Mouse (Mus musculus): Measurements from ENCODE around the gene Tsc22d3. TPM values are rescaled to one million over a fixed set of nuclear protein-coding genes. Genes with fewer than 3 reads are reported as not detected.
A peak's percentile ranks its signal among the peaks of the same experiment; 100 is the strongest.

Tsc22d3 gene
- polyA plus RNA-seq, 1 experiment from 2014 or later = 80.3 TPM

GRCm38 (mm10) chrX:140535487-140535886, 65.0 kb downstream of the Tsc22d3 start:
- Histone ChIP-seq H3K27me3 (replicated peaks; ENCODE audit: control insufficient read depth, insufficient read depth, low read length) (0 out of 2 replicates have a peak, but pooled peaks cover 3% of the 10 kb centered on the region), H3K9me3 (ENCODE audit: control insufficient read depth) (no peaks in the 10 kb centered on the region), H3K9ac (ENCODE audit: low read depth, low read length) (no peak overlapping the region), H3K27ac (ENCODE audit: low read depth, low read length) (no peak overlapping the region), H3K36me3 (ENCODE audit: control insufficient read depth, insufficient read depth) (no peaks in the 10 kb centered on the region), H3K4me2 (replicated peaks; ENCODE audit: low read depth) (no peak overlapping the region), H3K4me1 (replicated peaks; ENCODE audit: control insufficient read depth, insufficient read depth, low read length) (0 out of 2 replicates have a peak, but pooled peaks cover 3% of the 10 kb centered on the region), H3K4me3 (ENCODE audit: low read depth, low read length) (no peak overlapping the region)
- 41% methylated on average over 1 of the region's 1 CpGs for WGBS
- no peak for TF ChIP-seq CTCF (IDR thresholded peaks at IDR 0.05; ENCODE audit: low read depth)
- no peak for ATAC-seq

- Histone ChIP-seq H3K36me3 (ENCODE audit: control insufficient read depth, insufficient read depth) (no peaks in the 10 kb centered on the region), H3K4me2 (replicated peaks; ENCODE audit: low read depth) (no peak overlapping the region), H3K27me3 (replicated peaks; ENCODE audit: control insufficient read depth, insufficient read depth, low read length) (0 out of 2 replicates have a peak, but pooled peaks cover 3% of the 10 kb centered on the region), H3K4me3 (ENCODE audit: low read depth, low read length) (no peak overlapping the region), H3K4me1 (replicated peaks; ENCODE audit: control insufficient read depth, insufficient read depth, low read length) (0 out of 2 replicates have a peak, but pooled peaks cover 5% of the 10 kb centered on the region), H3K9ac (ENCODE audit: low read depth, low read length) (no peak overlapping the region), H3K27ac (ENCODE audit: low read depth, low read length) (no peak overlapping the region), H3K9me3 (ENCODE audit: control insufficient read depth) (no peaks in the 10 kb centered on the region)
- TF ChIP-seq CTCF (IDR thresholded peaks at IDR 0.05; ENCODE audit: low read depth) = no peak
- WGBS = 59% methylated on average over 3 of the region's 3 CpGs
- ATAC-seq = no peak
Measured at GRCm38 (mm10) chrX:140534306-140534705, 66.2 kb downstream of the Tsc22d3 start.

GRCm38 (mm10) chrX:140532325-140532724, 68.1 kb downstream of the Tsc22d3 start:
- Histone ChIP-seq H3K4me3 (ENCODE audit: low read depth, low read length) (no peak overlapping the region), H3K9me3 (ENCODE audit: control insufficient read depth) (no peaks in the 10 kb centered on the region), H3K9ac (ENCODE audit: low read depth, low read length) (no peak overlapping the region), H3K36me3 (ENCODE audit: control insufficient read depth, insufficient read depth) (no peaks in the 10 kb centered on the region), H3K27me3 (replicated peaks; ENCODE audit: control insufficient read depth, insufficient read depth, low read length) (0 out of 2 replicates have a peak, but pooled peaks cover 3% of the 10 kb centered on the region), H3K27ac (ENCODE audit: low read depth, low read length) (peak overlapping the region; percentile 50; the same call in 1 of the 2 replicates), H3K4me1 (replicated peaks; ENCODE audit: control insufficient read depth, insufficient read depth, low read length) (0 out of 2 replicates have a peak, but pooled peaks cover 5% of the 10 kb centered on the region), H3K4me2 (replicated peaks; ENCODE audit: low read depth) (no peak overlapping the region)
- peak; percentile 76 for ATAC-seq
- WGBS = 50% methylated on average over 6 of the region's 6 CpGs
- TF ChIP-seq CTCF (IDR thresholded peaks at IDR 0.05; ENCODE audit: low read depth) = no peak

GRCm38 (mm10) chrX:140531356-140531755, 69.1 kb downstream of the Tsc22d3 start:
- H3K27ac ChIP-seq (ENCODE audit: low read depth, low read length) = peak overlapping the region; percentile 50; the same call in 1 of the 2 replicates
- 60% methylated on average over 2 of the region's 2 CpGs for WGBS
- no peaks in the 10 kb centered on the region for H3K36me3 ChIP-seq (ENCODE audit: control insufficient read depth, insufficient read depth)
- no peak overlapping the region for H3K9ac ChIP-seq (ENCODE audit: low read depth, low read length)
- 0 out of 2 replicates have a peak, but pooled peaks cover 3% of the 10 kb centered on the region for H3K27me3 ChIP-seq (replicated peaks; ENCODE audit: control insufficient read depth, insufficient read depth, low read length)
- 0 out of 2 replicates have a peak, but pooled peaks cover 2% of the 10 kb centered on the region for H3K4me1 ChIP-seq (replicated peaks; ENCODE audit: control insufficient read depth, insufficient read depth, low read length)
- peak; percentile 49 for ATAC-seq
- no peaks in the 10 kb centered on the region for H3K9me3 ChIP-seq (ENCODE audit: control insufficient read depth)
- TF ChIP-seq CTCF (IDR thresholded peaks at IDR 0.05; ENCODE audit: low read depth) = no peak
- H3K4me2 ChIP-seq (replicated peaks; ENCODE audit: low read depth) = no peak overlapping the region
- no peak overlapping the region for H3K4me3 ChIP-seq (ENCODE audit: low read depth, low read length)

- Histone ChIP-seq H3K9ac (ENCODE audit: low read depth, low read length) (no peak overlapping the region), H3K36me3 (ENCODE audit: control insufficient read depth, insufficient read depth) (no peaks in the 10 kb centered on the region), H3K4me2 (replicated peaks; ENCODE audit: low read depth) (no peak overlapping the region), H3K9me3 (ENCODE audit: control insufficient read depth) (no peaks in the 10 kb centered on the region), H3K4me1 (replicated peaks; ENCODE audit: control insufficient read depth, insufficient read depth, low read length) (0 out of 2 replicates have a peak, but pooled peaks cover 2% of the 10 kb centered on the region), H3K4me3 (ENCODE audit: low read depth, low read length) (no peak overlapping the region), H3K27ac (ENCODE audit: low read depth, low read length) (no peak overlapping the region), H3K27me3 (replicated peaks; ENCODE audit: control insufficient read depth, insufficient read depth, low read length) (0 out of 2 replicates have a peak, but pooled peaks cover 3% of the 10 kb centered on the region)
- TF ChIP-seq CTCF (IDR thresholded peaks at IDR 0.05; ENCODE audit: low read depth) = no peak
- WGBS = 80% methylated on average over 5 of the region's 5 CpGs
- ATAC-seq = no peak
Measured at GRCm38 (mm10) chrX:140530632-140531031, 69.8 kb downstream of the Tsc22d3 start.

GRCm38 (mm10) chrX:140529074-140529561, 71.3 kb downstream of the Tsc22d3 start:
- H3K4me2 ChIP-seq (replicated peaks; ENCODE audit: low read depth) = no peak overlapping the region
- 0 out of 2 replicates have a peak, but pooled peaks cover 2% of the 10 kb centered on the region for H3K4me1 ChIP-seq (replicated peaks; ENCODE audit: control insufficient read depth, insufficient read depth, low read length)
- no peaks in the 10 kb centered on the region for H3K36me3 ChIP-seq (ENCODE audit: control insufficient read depth, insufficient read depth)
- TF ChIP-seq CTCF (IDR thresholded peaks at IDR 0.05; ENCODE audit: low read depth) = no peak
- no peak overlapping the region for H3K4me3 ChIP-seq (ENCODE audit: low read depth, low read length)
- ATAC-seq = no peak
- no peak overlapping the region for H3K27ac ChIP-seq (ENCODE audit: low read depth, low read length)
- 0 out of 2 replicates have a peak, but pooled peaks cover 3% of the 10 kb centered on the region for H3K27me3 ChIP-seq (replicated peaks; ENCODE audit: control insufficient read depth, insufficient read depth, low read length)
- no peak overlapping the region for H3K9ac ChIP-seq (ENCODE audit: low read depth, low read length)
- 68% methylated on average over 5 of the region's 5 CpGs for WGBS
- no peaks in the 10 kb centered on the region for H3K9me3 ChIP-seq (ENCODE audit: control insufficient read depth)
